Mouse (Mus musculus) stomach, embryonic 14.5 days (tissue): ENCODE measurements around the gene Ankrd37. TPM values are rescaled to one million over a fixed set of nuclear protein-coding genes. Genes with fewer than 3 reads are reported as not detected.

Source experiments
- ATAC-seq: fragments of 200-750 bp; cut with Nextera tagmentation; 2 replicates; pipeline ENCODE4 v1.8.0; 2017; ENCODE audit warnings: low read depth, moderate TSS enrichment; ENCODE audit not compliant: insufficient number of reproducible peaks, insufficient read depth, low FRiP score
- H3K27ac ChIP-seq: fragments of 300-500 bp; sonication (generic); 2 replicates; pipeline ENCODE4 v1.5.1; 2014; ENCODE audit warnings: mild to moderate bottlenecking, low read length, moderate library complexity, mixed read lengths
- H3K27me3 ChIP-seq: fragments of 300-500 bp; sonication (generic); 2 replicates; pipeline ENCODE4 v1.6.1; 2014; ENCODE audit warnings: low read length, control low read depth, mixed read lengths; ENCODE audit not compliant: control insufficient read depth, insufficient read depth
- H3K36me3 ChIP-seq: fragments of 300-500 bp; sonication (generic); 2 replicates; pipeline ENCODE4 v1.6.1; 2014; ENCODE audit warnings: mild to moderate bottlenecking, control low read depth, low read length, moderate library complexity, mixed read lengths; ENCODE audit not compliant: control insufficient read depth, insufficient read depth
- H3K4me1 ChIP-seq: fragments of 300-500 bp; sonication (generic); 2 replicates; pipeline ENCODE4 v1.6.1; 2014; ENCODE audit warnings: low read length, control low read depth, mixed read lengths; ENCODE audit not compliant: control insufficient read depth, insufficient read depth
- H3K4me2 ChIP-seq: fragments of 300-500 bp; sonication (generic); replicated peaks from 2 replicates; pipeline ENCODE4 v1.6.1; 2014; ENCODE audit warnings: low read depth, low read length, control low read depth
- H3K4me3 ChIP-seq: fragments of 300-500 bp; sonication (generic); 2 replicates; pipeline ENCODE4 v1.5.1; 2014; ENCODE audit warnings: low read depth, low read length, control low read depth
- H3K9ac ChIP-seq: fragments of 300-500 bp; sonication (generic); replicated peaks from 2 replicates; pipeline ENCODE4 v1.6.1; 2014; ENCODE audit warnings: low read depth, mild to moderate bottlenecking, control low read depth, low read length, moderate library complexity, mixed read lengths
- H3K9me3 ChIP-seq: fragments of 300-500 bp; sonication (generic); 2 replicates; pipeline ENCODE4 v1.6.1; 2016; ENCODE audit warnings: low read depth, low read length, control low read depth; ENCODE audit not compliant: control insufficient read depth
- WGBS: fragments of 180-500 bp; shearing (Covaris S2); extraction: QIAGEN DNeasy Blood & Tissue Kit; methylation state at CpG from one replicate; pipeline ENCODE4 v1.1.7; 2014; 5-methylcytosine and 5-hydroxymethylcytosine counted together
- polyA plus RNA-seq: library from polyadenylated mRNA; unstranded; fragments of >200 nt; fragmentation: Nextera tagmentation; extraction: Ambion mirVana; gene quantifications from 2 replicates; pipeline ENCODE4 v1.2.1, GENCODE M21; 2014

The Ankrd37 gene
- polyA plus RNA-seq, 1 experiment from 2014 or later, result 24.2 TPM

DNA sequence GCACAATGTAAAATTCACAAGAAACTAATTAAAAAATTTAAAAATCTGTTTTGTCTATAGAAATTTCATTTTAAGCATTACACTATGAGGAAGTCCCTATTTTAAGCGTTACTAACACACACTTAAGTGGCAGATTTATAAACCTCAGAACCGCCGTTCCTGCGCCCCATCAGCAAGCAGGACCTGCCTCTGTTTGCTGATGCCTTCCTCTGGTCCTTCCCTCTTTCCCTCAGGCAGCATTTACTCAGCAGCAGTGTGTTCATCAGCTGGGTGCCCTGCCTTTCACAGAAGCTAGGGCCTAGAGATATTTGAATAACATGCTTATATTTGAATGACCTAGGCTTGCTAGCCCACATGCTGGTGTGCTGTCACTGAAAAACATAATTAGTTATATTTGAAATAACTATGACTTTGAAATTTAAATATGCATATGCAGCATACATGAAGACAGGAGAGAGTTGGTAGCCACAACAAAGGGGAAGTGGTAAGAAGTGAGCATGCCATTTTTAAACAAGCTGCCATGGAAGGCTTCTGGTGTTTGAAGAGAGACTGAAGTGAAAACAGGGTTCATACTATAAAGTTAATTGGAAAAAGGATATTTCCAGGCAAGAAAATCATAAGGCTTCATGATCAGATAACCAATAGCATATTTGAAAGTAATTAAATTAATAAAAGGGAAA lies 14.7 kb downstream of the Ankrd37 start:
- Histone ChIP-seq H3K4me3 (no peak overlapping the region), H3K4me2 (no peak overlapping the region), H3K4me1 (0 out of 2 replicates have a peak, but pooled peaks cover 5% of the 10 kb centered on the region), H3K36me3 (peaks cover 27% of the 10 kb centered on the region), H3K9me3 (no peaks in the 10 kb centered on the region), H3K9ac (no peak overlapping the region), H3K27me3 (no peaks in the 10 kb centered on the region), H3K27ac (no peak overlapping the region)
- WGBS, result 86% methylated on average over 4 of the region's 4 CpGs
- ATAC-seq, result no peak

DNA sequence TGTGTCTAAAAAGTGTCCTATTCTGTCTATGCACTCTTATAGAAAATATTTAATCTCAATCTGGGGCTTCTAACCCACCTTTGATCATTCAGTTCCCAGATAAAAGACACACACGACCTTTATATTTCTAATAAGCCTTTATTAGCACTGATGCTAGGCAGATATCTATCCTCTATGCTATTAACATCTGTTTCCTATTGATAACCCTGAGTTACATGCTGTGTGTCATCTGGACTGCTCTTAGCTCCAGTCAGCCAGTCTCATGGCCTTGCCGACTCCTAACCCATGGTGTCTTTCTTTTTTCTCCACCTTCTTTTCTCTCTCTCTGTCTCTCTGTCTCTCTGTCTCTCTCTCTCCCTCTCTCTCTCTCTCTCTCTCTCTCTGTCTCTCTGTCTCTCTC lies 17.3 kb downstream of the Ankrd37 start:
- H3K9me3 ChIP-seq, result no peaks in the 10 kb centered on the region
- peaks cover 21% of the 10 kb centered on the region for H3K36me3 ChIP-seq
- 0 out of 2 replicates have a peak, but pooled peaks cover 5% of the 10 kb centered on the region for H3K4me1 ChIP-seq
- H3K9ac ChIP-seq, result no peak overlapping the region
- H3K4me3 ChIP-seq, result no peak overlapping the region
- H3K27me3 ChIP-seq, result no peaks in the 10 kb centered on the region
- no peak overlapping the region for H3K4me2 ChIP-seq
- WGBS, result 67% methylated on average over 2 of the region's 2 CpGs
- H3K27ac ChIP-seq, result no peak overlapping the region
- no peak for ATAC-seq

DNA sequence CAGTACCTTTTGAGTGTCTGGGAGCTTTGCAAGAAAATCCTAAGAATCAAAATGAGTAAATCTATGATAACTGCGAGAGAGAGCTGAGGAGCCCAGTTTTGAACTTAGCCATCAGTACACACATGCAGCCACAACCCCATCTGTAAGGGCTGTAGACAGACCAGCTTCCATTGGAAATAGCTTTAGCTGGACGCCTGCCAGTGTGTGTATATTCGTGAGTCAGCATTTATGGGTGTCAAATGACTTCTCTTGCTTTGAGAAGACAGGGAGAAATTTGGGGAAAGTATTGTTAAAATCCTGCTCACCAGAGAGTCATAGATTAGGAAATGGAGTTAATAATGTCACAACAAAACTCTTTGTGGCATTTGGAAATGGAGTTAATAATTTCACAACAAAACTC lies 18.8 kb downstream of the Ankrd37 start:
- H3K4me1 ChIP-seq, result 0 out of 2 replicates have a peak, but pooled peaks cover 5% of the 10 kb centered on the region
- no peak overlapping the region for H3K27ac ChIP-seq
- H3K9me3 ChIP-seq, result no peaks in the 10 kb centered on the region
- no peak for ATAC-seq
- H3K27me3 ChIP-seq, result no peaks in the 10 kb centered on the region
- H3K4me3 ChIP-seq, result no peak overlapping the region
- WGBS, result 56% methylated on average over 3 of the region's 3 CpGs
- H3K4me2 ChIP-seq, result no peak overlapping the region
- peaks cover 21% of the 10 kb centered on the region for H3K36me3 ChIP-seq
- no peak overlapping the region for H3K9ac ChIP-seq

DNA sequence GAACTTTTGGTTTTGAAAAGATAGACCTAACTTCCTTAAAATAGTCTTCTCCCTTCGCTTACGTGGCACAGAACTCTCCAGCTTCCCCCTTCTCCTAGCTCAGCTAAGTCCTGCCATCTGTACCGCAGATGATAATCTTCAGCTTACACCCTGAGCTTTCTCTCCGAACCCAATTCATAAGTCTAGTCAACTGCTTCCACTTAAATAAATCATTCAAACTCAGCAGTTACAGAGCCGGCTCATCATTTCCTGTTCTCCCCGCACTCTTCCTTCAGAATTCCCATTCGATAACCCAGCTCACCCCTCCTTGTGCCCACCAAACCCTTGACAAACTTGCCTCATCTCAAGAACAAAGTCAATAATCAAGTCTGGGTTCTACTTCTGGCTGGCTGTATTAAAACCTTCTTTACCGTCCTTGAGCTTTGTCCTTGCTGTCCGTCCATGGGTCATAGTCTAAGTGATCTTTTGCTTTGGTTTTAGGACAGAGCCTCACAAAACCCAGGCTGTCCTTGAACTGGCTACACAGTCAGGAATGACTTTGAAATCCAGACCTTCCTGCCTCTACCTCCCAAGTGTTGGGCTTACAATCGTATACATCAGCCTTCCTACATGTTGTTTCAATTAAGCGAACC lies 29.6 kb downstream of the Ankrd37 start:
- peak overlapping the region; percentile 80 for H3K4me3 ChIP-seq
- peak overlapping the region; percentile 57 for H3K9ac ChIP-seq
- peak overlapping the region; percentile 55; the same call in 1 of the 2 replicates for H3K27ac ChIP-seq
- peak overlapping the region; percentile 74 for H3K4me2 ChIP-seq
- H3K4me1 ChIP-seq, result 0 out of 2 replicates have a peak, but pooled peaks cover 3% of the 10 kb centered on the region
- no peaks in the 10 kb centered on the region for H3K9me3 ChIP-seq
- 64% methylated on average over 11 of the region's 11 CpGs for WGBS
- H3K36me3 ChIP-seq, result peaks cover 6% of the 10 kb centered on the region
- ATAC-seq, result no peak
- H3K27me3 ChIP-seq, result no peaks in the 10 kb centered on the region

DNA sequence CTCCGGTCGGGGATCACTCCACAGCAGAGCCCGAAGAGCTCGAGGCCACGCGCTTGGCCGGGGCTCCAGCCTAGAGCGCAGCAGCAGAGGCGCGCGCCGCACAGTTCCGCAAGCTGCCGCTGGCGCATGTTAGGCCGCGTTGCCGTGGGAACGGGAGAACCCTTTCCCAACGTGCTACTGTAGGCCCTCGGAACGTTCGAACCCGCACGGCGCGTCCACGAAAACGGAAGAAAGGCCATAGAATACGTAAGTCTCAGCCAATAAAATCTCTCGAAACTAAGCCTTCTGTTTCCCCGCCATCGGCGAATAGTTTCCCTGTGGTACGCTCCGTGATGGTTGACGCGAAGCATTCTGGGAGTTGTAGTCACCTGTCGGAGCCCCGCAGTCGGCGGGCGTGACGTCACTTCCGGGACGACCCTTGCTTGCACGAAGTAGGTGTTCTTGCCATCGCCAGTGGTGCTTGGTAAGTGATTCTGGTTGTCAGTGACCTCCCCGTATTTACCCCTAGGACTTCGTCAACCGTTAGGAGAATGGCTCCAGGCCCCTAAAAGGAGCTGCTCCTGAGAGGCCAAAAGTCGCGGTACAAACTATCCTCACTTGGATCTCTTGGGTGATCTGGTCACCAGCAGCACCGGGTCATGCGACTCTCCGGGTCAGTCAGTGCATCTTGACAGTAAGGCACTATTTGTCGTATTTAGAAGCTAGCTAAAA lies 30.2 kb downstream of the Ankrd37 start, which contains the start of the genes 1700029J07Rik and Ufsp2:
1700029J07Rik (minus strand) TSS at position 127 of the 711 bp plus-strand sequence.
Ufsp2 (plus strand) TSS at position 403 of the 711 bp plus-strand sequence.
- Histone ChIP-seq H3K4me2 (peak within 1 kb of the TSS; percentile 74), H3K4me3 (peak within 1 kb of the TSS; percentile 80), H3K4me1 (0 out of 2 replicates have a peak, but pooled peaks cover 3% of the 10 kb centered on the region), H3K27me3 (no peaks in the 10 kb centered on the region), H3K9me3 (no peaks in the 10 kb centered on the region), H3K27ac (peak within 1 kb of the TSS; percentile 82), H3K36me3 (peaks cover 2% of the 10 kb centered on the region), H3K9ac (peak within 1 kb of the TSS; percentile 57)
- peak; percentile 98 for ATAC-seq
- under 1% methylated on average over 57 of the region's 57 CpGs for WGBS

DNA sequence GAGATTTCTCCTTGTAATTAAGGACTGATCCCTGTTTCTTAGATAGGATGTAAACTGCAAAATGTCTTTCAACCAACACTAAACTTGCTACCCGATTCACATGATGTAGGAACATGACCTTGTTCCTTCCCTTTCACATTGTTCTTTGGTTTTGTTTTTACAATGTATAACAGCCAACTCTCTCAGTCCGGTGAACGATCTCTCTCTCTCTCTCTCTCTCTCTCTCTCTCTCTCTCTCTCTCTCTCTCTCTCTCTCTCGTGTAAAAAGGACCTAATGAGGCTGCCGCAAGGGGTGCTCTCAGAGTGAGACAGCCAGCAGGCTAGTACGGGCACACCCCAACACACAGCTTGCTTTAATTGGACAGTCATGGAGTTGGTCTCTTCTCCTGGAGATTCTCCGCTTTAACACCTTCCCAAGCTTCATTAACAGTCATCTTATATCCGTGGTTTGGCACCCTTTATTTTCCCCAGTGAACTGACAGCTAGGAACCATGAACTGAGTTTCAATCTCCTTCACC lies 31.5 kb downstream of the Ankrd37 start:
- Histone ChIP-seq H3K36me3 (no peaks in the 10 kb centered on the region), H3K4me1 (0 out of 2 replicates have a peak, but pooled peaks cover 3% of the 10 kb centered on the region), H3K4me2 (peak overlapping the region; percentile 74; the same call in 1 of the 2 replicates), H3K9ac (no peak overlapping the region), H3K27ac (no peak overlapping the region), H3K9me3 (no peaks in the 10 kb centered on the region), H3K4me3 (0 out of 2 replicates have a peak overlapping the region, but pooled peaks have one; percentile 80), H3K27me3 (no peaks in the 10 kb centered on the region)
- 71% methylated on average over 8 of the region's 8 CpGs for WGBS
- ATAC-seq, result no peak

DNA sequence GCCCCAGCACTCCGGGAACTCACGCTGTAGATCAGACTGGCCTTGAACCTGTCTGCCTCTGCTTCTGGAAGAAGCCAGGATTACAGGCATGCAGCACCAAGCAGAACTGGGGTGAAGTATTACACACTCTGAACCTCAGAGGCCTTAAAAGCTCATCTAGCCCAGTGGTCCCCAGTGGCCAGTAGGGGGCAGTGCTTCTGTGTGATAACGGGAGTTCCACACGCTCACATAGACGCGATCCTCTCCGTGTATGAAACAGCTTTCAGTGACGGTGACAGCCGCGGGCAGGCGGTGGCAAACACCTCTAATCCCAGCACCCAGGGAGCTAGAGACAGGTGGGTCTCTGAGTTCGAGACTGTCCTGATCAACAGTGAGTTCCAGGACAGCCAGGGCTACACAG lies 34.6 kb downstream of the Ankrd37 start:
- WGBS, result 93% methylated on average over 12 of the region's 12 CpGs
- no peak overlapping the region for H3K4me3 ChIP-seq
- no peaks in the 10 kb centered on the region for H3K27me3 ChIP-seq
- H3K27ac ChIP-seq, result no peak overlapping the region
- no peaks in the 10 kb centered on the region for H3K9me3 ChIP-seq
- 0 out of 2 replicates have a peak, but pooled peaks cover under 1% of the 10 kb centered on the region for H3K4me1 ChIP-seq
- no peak overlapping the region for H3K4me2 ChIP-seq
- H3K9ac ChIP-seq, result no peak overlapping the region
- no peaks in the 10 kb centered on the region for H3K36me3 ChIP-seq
- no peak for ATAC-seq

DNA sequence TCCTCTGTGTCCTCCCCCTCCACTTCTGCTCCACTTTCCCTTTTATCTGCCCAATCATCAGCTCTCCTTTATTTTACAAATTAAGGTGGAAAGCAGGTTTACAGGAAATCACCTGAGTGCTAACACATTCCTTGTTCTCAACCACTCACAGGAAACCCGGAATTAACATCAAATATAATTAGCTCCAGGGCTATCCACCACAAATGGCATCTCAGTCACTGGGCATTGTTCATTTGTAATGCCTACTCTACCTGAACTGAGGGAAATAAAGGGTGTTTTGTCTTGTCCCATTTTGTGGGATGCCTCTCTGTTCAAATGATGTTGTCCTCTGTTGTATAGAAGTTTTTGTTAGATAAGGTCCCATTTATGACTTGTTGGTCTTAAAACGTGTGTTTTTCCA lies 54.9 kb downstream of the Ankrd37 start:
- no peak overlapping the region for H3K27ac ChIP-seq
- WGBS, result 70% methylated on average over 2 of the region's 2 CpGs
- no peak for ATAC-seq
- H3K4me3 ChIP-seq, result no peak overlapping the region
- no peaks in the 10 kb centered on the region for H3K4me1 ChIP-seq
- no peaks in the 10 kb centered on the region for H3K27me3 ChIP-seq
- H3K4me2 ChIP-seq, result no peak overlapping the region
- H3K9me3 ChIP-seq, result no peaks in the 10 kb centered on the region
- H3K36me3 ChIP-seq, result no peaks in the 10 kb centered on the region
- H3K9ac ChIP-seq, result no peak overlapping the region
